Mouse (Mus musculus): Measurements from ENCODE around the gene Eif4h.

GRCm38 (mm10) chr5:134632841-134633240 is 6.4 kb downstream of the Eif4h start:
- no peak for TF ChIP-seq CTCF (IDR thresholded peaks at IDR 0.05; ENCODE audit: low read depth, low read length)
- TF ChIP-seq POLR2A (IDR thresholded peaks at IDR 0.05; ENCODE audit: extremely low read depth, insufficient read depth, low read length): no peak

All from liver, adult 2 months (tissue).